Mouse (Mus musculus) hindbrain, embryonic 12.5 days (tissue): ENCODE data around the gene Fdxr. TPM values are rescaled to one million over a fixed set of nuclear protein-coding genes. Genes with fewer than 3 reads are reported as not detected.
A peak's percentile ranks its signal among the peaks of the same experiment; 100 is the strongest.

Experiments used
- ATAC-seq: fragments of 200-750 bp; cut with Nextera tagmentation; 2 replicates; pipeline ENCODE4 v1.8.0; 2017; ENCODE audit warnings: moderate TSS enrichment; ENCODE audit not compliant: low FRiP score
- H3K27ac ChIP-seq: fragments of 300-500 bp; sonication (generic); 2 replicates; pipeline ENCODE4 v1.5.1; 2016; ENCODE audit warnings: mild to moderate bottlenecking
- H3K27me3 ChIP-seq: fragments of 300-500 bp; sonication (generic); 2 replicates; pipeline ENCODE4 v1.6.1; 2016; ENCODE audit warnings: mild to moderate bottlenecking
- H3K36me3 ChIP-seq: fragments of 300-500 bp; sonication (generic); 2 replicates; pipeline ENCODE4 v1.6.1; 2016; ENCODE audit warnings: mild to moderate bottlenecking
- H3K4me1 ChIP-seq: fragments of 300-500 bp; sonication (generic); 2 replicates; pipeline ENCODE4 v1.6.1; 2016
- H3K4me2 ChIP-seq: fragments of 300-500 bp; sonication (generic); replicated peaks from 2 replicates; pipeline ENCODE4 v1.6.1; 2016; ENCODE audit warnings: mild to moderate bottlenecking
- H3K4me3 ChIP-seq: fragments of 300-500 bp; sonication (generic); 2 replicates; pipeline ENCODE4 v1.5.1; 2016; ENCODE audit warnings: mild to moderate bottlenecking
- H3K9ac ChIP-seq: fragments of 300-500 bp; sonication (generic); 2 replicates; pipeline ENCODE4 v1.6.1; 2016; ENCODE audit warnings: mild to moderate bottlenecking, moderate library complexity
- H3K9me3 ChIP-seq: fragments of 300-500 bp; sonication (generic); replicated peaks from 2 replicates; pipeline ENCODE4 v1.6.1; 2016; ENCODE audit warnings: mild to moderate bottlenecking
- WGBS: fragments of 180-500 bp; shearing (Covaris S2); methylation state at CpG from one replicate; pipeline ENCODE4 v1.1.7; 2016; 5-methylcytosine and 5-hydroxymethylcytosine counted together
- polyA plus RNA-seq: library from polyadenylated mRNA; unstranded; fragments of >200 nt; fragmentation: Nextera tagmentation; extraction: Ambion mirVana; gene quantifications from 2 replicates; pipeline ENCODE4 v1.2.1, GENCODE M21; 2016

Fdxr gene
- polyA plus RNA-seq, 1 experiment from 2014 or later = 18.0 TPM

DNA sequence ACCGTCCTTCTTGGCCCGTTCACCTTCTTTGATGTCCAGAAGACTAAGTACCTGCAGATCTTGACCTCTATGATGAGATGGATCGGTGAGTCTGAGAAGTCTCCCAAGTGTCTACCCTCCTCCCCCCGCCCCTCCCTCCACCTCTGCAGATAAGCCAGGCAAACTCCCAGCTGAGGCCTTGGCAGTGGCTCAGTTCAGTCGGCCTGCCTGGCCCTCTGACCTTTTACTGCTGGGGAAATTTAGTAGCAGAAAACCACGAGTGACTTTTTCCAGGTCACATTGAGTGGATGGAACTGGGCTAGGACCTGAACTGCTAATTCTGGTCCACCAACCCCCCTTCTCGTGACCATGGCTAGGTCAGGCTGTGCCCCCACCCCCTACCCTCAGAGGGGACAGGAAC lies 48.4 kb downstream of the Fdxr start:
- Histone ChIP-seq H3K9ac (no peak overlapping the region; the same call in 1 of the 2 replicates), H3K4me3 (no peak overlapping the region), H3K36me3 (no peaks in the 10 kb centered on the region), H3K4me1 (peaks cover 88% of the 10 kb centered on the region), H3K4me2 (no peak overlapping the region), H3K27me3 (peaks cover 35% of the 10 kb centered on the region), H3K9me3 (no peaks in the 10 kb centered on the region), H3K27ac (no peak overlapping the region)
- ATAC-seq = no peak
- WGBS = 67% methylated on average over 7 of the region's 7 CpGs

DNA sequence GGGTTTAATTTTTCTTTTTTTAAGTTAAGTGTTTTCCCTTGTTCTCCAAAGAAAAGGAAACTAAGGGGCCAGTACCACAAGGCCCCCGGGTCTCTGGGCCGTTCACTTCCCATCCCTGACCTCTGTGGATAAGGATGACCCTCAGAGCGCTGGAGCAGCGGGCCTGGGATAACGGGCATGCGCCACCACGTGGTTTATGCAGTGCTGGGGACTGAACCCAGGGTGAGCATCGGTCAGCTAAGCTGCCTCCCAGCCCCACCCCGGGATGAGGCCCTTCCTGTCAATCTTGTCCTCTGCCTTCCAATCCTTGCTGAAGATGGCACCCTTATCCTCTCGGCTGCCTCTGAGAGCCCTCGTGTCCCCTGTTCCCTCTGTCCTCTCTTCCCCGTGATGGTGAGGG lies 49.2 kb downstream of the Fdxr start:
- Histone ChIP-seq H3K36me3 (no peaks in the 10 kb centered on the region), H3K4me3 (no peak overlapping the region), H3K9ac (peak overlapping the region; percentile 32; the same call in 1 of the 2 replicates), H3K27me3 (peaks cover 28% of the 10 kb centered on the region), H3K4me1 (peaks cover 88% of the 10 kb centered on the region), H3K9me3 (no peaks in the 10 kb centered on the region), H3K4me2 (no peak overlapping the region), H3K27ac (no peak overlapping the region)
- ATAC-seq = no peak; the same call in 1 of the 2 replicates
- 25% methylated on average over 12 of the region's 12 CpGs for WGBS

DNA sequence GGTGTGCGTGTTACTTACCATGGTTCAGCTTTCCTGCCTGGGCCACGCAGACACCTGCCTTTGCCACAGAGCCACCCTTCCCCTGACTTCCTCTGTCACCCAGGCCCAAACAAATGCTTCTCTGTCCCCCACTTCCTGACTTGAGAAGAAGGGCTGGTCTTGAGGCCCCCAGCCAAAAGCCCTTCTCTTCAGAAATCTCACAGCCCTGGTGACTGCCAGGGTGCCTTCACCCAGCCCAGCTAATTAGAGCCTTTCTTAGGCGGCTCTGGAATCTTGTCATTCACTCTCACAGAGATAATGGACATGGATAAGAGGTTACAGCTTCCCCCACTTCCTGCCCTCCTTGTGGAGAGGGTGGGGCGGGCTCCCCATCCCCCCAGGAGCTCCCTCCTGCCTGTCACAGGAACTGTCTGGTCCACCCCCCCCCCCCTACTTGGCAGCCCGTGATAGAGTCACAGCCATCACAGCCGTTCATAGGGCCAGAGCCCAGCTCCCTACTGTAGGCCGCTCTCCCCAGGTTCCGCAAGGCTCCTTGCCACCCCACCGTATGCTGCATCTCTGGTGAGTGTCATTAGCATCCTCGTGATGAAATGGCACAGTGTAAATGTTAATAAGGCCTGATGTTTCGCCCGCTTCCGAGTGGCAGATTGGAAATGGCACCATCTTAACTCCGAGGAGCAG lies 49.9 kb downstream of the Fdxr start:
- no peaks in the 10 kb centered on the region for H3K9me3 ChIP-seq
- H3K27me3 ChIP-seq = peaks cover 23% of the 10 kb centered on the region
- H3K27ac ChIP-seq = peak overlapping the region; percentile 60
- 41% methylated on average over 14 of the region's 14 CpGs for WGBS
- no peak overlapping the region for H3K4me3 ChIP-seq
- peaks cover 88% of the 10 kb centered on the region for H3K4me1 ChIP-seq
- no peak overlapping the region for H3K4me2 ChIP-seq
- no peaks in the 10 kb centered on the region for H3K36me3 ChIP-seq
- 0 out of 2 replicates have a peak overlapping the region, but pooled peaks have one; percentile 24 for H3K9ac ChIP-seq
- ATAC-seq = peak; percentile 51

DNA sequence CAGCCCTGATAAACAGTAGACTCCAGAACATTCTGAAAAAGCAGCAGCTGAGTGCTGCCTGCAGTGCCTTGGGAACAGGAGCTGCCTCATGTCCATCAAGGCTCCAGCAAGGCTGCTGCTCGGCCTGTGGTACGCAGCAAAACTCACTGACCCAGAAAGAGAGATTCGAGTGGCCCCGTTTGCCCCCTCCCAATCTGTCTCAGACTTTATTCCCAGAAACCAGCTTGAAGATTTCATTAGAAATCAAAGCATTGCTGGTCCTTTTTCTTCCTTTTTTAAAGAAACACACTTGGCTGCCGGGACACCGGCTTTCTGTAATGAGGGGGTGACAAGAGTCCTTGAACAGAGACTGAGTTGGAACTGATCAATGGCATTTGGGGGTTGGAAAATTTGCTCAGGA lies 51.5 kb downstream of the Fdxr start:
- Histone ChIP-seq H3K4me1 (peaks cover 81% of the 10 kb centered on the region), H3K4me3 (no peak overlapping the region)
- 52% methylated on average over 6 of the region's 6 CpGs for WGBS

DNA sequence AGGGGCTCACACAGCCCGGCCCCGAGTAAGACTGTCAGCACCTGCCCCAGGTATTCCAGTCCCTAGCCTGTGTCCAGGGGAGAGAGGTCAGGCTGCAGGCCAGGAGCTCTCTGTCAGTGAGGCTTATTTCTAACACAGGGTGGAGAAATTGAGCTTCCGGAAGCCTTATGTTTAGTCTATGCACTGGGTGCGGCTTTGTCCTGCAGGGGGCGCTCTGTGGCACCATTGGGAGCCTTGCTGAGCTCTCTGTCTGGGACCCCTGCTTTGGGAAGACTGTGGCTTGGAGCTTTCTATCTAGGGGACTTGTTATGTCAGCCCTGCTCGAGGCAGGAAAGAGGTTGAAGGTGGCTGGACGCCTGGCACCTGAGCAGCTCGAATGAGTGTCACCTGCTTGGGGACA lies 52.0 kb downstream of the Fdxr start:
- Histone ChIP-seq H3K4me3 (no peak overlapping the region), H3K36me3 (no peaks in the 10 kb centered on the region), H3K27me3 (peaks cover 17% of the 10 kb centered on the region), H3K27ac (no peak overlapping the region), H3K9ac (no peak overlapping the region), H3K4me2 (no peak overlapping the region), H3K4me1 (peaks cover 81% of the 10 kb centered on the region), H3K9me3 (no peaks in the 10 kb centered on the region)
- no peak for ATAC-seq
- WGBS = 46% methylated on average over 8 of the region's 8 CpGs

More for the DNA sequence above, 51.5 kb downstream of the Fdxr start:
- no peaks in the 10 kb centered on the region for H3K9me3 ChIP-seq
- H3K9ac ChIP-seq = no peak overlapping the region
- no peak overlapping the region for H3K27ac ChIP-seq
- H3K27me3 ChIP-seq = peaks cover 18% of the 10 kb centered on the region
- H3K4me2 ChIP-seq = no peak overlapping the region
- H3K36me3 ChIP-seq = no peaks in the 10 kb centered on the region
- no peak for ATAC-seq

DNA sequence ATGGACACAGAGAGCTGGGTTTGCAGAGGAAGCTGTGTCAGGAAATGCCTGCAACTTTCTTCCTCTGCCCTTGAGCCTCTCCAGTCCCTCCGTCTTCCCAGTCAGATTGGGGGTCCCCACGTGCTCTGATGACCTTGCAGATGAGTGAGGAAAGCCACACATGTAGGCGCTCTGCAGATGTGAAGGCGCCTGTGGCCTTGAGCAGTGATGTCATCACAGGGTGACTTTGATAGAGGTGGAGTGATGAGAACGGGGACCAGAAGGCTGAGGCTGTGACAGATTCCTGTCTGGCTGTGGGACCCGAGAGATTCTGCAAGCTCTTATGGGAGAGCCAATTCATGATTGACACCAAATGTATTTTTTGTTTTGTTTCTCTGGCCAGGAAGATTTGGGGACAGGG lies 53.0 kb downstream of the Fdxr start:
- 77% methylated on average over 6 of the region's 6 CpGs for WGBS
- H3K4me3 ChIP-seq = no peak overlapping the region
- no peak overlapping the region for H3K9ac ChIP-seq
- no peak overlapping the region for H3K4me2 ChIP-seq
- no peaks in the 10 kb centered on the region for H3K36me3 ChIP-seq
- H3K9me3 ChIP-seq = no peaks in the 10 kb centered on the region
- H3K27me3 ChIP-seq = peaks cover 12% of the 10 kb centered on the region
- peaks cover 71% of the 10 kb centered on the region for H3K4me1 ChIP-seq
- H3K27ac ChIP-seq = no peak overlapping the region; the same call in 1 of the 2 replicates
- ATAC-seq = no peak

DNA sequence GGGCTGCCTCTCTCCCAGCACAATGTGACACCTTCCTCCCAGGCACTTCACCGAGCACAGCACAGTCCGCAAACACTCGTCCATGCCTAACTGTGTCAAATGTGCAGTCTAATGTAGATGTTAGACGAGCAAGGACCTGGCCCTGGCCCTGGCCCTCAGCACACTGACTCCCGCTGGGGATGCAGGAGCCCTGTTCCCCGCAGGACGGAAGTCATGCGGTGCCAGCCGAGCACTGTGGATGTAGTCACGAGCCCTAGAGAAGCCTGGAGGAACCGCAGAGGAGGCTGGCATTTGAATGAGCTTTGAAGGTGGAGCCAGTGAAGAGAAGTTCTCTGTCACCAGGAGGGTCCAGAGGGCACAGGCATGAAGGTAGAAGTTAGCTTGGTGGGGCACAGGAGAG lies 53.4 kb downstream of the Fdxr start:
- ATAC-seq = no peak
- H3K27me3 ChIP-seq = peaks cover 12% of the 10 kb centered on the region
- no peaks in the 10 kb centered on the region for H3K36me3 ChIP-seq
- H3K4me1 ChIP-seq = peaks cover 67% of the 10 kb centered on the region
- H3K4me3 ChIP-seq = no peak overlapping the region
- H3K9me3 ChIP-seq = no peaks in the 10 kb centered on the region
- no peak overlapping the region; the same call in 1 of the 2 replicates for H3K27ac ChIP-seq
- WGBS = 68% methylated on average over 11 of the region's 11 CpGs
- no peak overlapping the region for H3K9ac ChIP-seq
- no peak overlapping the region for H3K4me2 ChIP-seq

DNA sequence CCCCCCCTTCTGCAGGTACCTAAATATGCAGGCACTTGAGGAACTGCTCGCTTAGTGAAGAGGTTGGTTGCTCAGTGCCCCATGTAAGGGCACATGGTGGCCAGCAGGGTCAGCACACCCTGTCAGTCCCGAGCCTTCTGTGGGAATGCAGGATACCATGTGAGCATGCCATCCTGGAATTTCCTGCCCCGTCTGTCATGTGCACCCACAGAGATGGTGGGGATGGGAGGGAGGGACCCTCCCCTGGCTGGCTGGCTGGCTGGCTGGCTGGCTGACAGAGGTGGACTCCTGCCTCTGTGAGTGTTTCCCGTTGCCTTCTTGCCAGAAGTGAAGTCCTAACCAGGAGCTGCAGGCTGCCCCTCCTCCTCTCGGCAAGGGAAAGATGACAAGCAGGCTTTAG lies 54.3 kb downstream of the Fdxr start:
- WGBS = 58% methylated on average over 5 of the region's 5 CpGs
- Histone ChIP-seq H3K36me3 (no peaks in the 10 kb centered on the region), H3K27me3 (peaks cover 7% of the 10 kb centered on the region), H3K27ac (no peak overlapping the region), H3K9me3 (no peaks in the 10 kb centered on the region), H3K4me3 (no peak overlapping the region), H3K4me2 (no peak overlapping the region), H3K9ac (no peak overlapping the region), H3K4me1 (peaks cover 61% of the 10 kb centered on the region)
- no peak for ATAC-seq

DNA sequence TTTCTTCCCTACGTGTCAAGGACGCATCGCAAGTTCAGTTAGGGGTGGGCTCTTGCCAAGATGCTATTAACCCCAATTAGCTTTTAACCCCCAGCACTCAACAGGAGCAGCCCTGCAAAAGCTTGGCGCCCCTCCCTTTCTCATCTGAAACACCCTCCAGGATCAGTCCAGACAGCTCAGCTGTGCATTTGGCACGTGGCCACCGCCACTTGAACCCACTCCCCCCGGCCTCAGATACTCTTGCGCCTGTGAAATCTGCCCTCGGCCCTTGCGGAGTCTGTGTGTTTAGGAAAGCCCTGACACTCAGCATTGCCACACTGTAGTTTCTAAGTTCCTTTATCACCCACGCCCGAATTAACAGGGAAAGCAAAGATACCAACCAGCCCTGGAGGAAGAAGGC lies 54.8 kb downstream of the Fdxr start:
- H3K4me3 ChIP-seq = no peak overlapping the region
- H3K27me3 ChIP-seq = peaks cover 7% of the 10 kb centered on the region
- no peaks in the 10 kb centered on the region for H3K36me3 ChIP-seq
- no peak for ATAC-seq
- H3K4me1 ChIP-seq = peaks cover 58% of the 10 kb centered on the region
- no peak overlapping the region for H3K4me2 ChIP-seq
- no peak overlapping the region for H3K27ac ChIP-seq
- H3K9me3 ChIP-seq = no peaks in the 10 kb centered on the region
- no peak overlapping the region for H3K9ac ChIP-seq
- WGBS = 53% methylated on average over 12 of the region's 12 CpGs

DNA sequence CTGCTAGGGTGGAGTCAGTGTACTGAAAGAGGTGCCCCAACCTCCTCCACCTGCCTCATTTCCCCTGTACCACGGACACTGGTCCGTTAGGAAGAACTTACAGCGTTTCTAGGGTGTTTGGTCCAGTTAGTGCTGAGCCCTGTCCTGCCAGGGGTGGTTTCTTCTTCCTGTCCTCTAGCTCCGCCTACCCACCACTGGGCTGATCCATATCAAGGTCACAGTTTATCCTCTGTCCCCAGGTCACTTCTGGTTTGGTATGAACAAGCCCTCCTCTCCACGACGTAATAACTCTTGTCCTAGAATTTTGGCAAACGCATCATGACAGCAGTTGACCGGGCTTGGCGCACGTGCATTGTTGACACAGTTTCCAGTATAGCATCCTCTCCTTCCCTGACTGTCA lies 57.2 kb downstream of the Fdxr start:
- H3K4me1 ChIP-seq = peaks cover 37% of the 10 kb centered on the region
- no peak overlapping the region for H3K27ac ChIP-seq
- H3K4me3 ChIP-seq = no peak overlapping the region
- no peak overlapping the region for H3K9ac ChIP-seq
- no peak overlapping the region for H3K4me2 ChIP-seq
- H3K36me3 ChIP-seq = no peaks in the 10 kb centered on the region
- peaks cover 7% of the 10 kb centered on the region for H3K27me3 ChIP-seq
- WGBS = 88% methylated on average over 10 of the region's 10 CpGs
- no peaks in the 10 kb centered on the region for H3K9me3 ChIP-seq
- no peak for ATAC-seq

DNA sequence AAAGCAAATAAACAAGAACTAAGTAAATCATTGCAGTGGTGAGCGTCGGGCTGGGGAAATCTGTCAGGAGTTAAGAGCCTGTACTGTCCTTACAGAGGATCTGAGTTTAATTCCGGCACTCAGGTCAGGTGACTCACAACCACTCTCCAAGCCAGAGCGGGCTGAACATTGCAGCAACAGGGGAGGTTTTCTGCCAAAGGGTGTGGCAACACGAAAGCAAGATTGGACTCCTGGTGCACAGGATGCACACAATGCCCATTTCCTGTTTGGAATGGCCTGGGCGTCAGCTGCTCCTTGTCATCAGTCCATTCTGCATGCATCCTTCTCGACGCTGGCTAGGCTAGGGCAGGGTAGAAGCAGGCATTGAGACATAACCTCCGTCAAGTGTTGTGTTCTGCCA lies 57.6 kb downstream of the Fdxr start:
- H3K4me2 ChIP-seq = no peak overlapping the region
- H3K9ac ChIP-seq = no peak overlapping the region
- no peak for ATAC-seq
- H3K9me3 ChIP-seq = no peaks in the 10 kb centered on the region
- no peak overlapping the region for H3K4me3 ChIP-seq
- no peak overlapping the region for H3K27ac ChIP-seq
- WGBS = 78% methylated on average over 9 of the region's 9 CpGs
- no peaks in the 10 kb centered on the region for H3K36me3 ChIP-seq
- peaks cover 4% of the 10 kb centered on the region for H3K27me3 ChIP-seq
- peaks cover 34% of the 10 kb centered on the region for H3K4me1 ChIP-seq
